Mouse (Mus musculus) inflammation-experienced regulatory T-cells, adult 16 weeks (primary cell): ENCODE measurements around the gene Kctd11. TPM values are rescaled to one million over a fixed set of nuclear protein-coding genes. Genes with fewer than 3 reads are reported as not detected.

Experiments
- polyA plus RNA-seq: library from polyadenylated mRNA; unstranded; fragments of 100-300 nt; shearing (Covaris generic); gene quantifications from one replicate; pipeline ENCODE4 v1.2.1, GENCODE M21; 2017

Gene Kctd11
- 2.3 TPM for polyA plus RNA-seq

GRCm38 (mm10) chr11:69880853-69881603, at the start of gene Kctd11:
Kctd11 (minus strand) TSS chr11:69881406.

DNA sequence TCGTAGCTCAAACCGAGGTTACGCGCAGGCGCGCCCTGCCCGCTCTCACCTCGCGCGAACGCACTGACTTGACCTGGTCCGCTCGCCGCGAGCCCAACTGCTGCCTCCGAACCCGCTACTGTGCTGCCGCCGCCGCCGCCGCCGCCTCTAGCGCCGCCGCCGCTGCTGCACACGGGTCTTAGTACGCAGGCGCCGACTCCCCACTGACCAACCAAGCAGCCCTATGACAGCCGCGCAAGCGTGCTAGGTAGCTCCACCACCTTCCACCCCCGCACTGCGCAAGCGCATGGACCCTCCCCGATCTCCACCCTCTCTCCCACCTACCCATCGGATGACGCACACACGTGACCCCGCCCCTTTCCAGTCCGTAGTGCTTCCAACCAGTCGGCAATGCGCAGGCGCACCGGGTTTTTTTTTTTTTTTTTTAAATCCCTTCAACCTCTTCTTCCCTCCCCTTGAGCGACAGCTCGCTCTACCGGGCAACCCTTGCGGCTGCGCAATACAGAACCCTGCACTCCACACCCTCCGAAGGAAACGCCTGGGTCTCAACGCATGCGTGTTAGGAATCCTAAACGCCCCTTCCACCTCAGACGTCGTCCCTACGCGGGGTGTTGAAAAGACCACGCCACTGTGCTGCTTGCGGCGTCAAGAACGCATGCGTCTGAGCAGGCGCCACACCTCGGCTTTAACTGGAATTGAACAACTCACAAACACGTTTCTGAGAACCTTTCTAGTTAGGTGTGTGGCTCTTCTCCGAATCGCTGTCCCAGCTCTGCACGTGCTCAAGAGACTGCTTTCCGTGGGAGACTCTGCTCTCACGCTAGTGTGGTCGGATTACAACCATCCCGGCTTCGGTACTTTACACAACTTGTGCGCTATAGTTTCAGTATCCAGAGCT, 40.2 kb upstream of the Kctd11 start, which contains the start of gene Eif5a:
TSS of gene Eif5a (minus strand) at position 845 of the 898 bp plus-strand sequence.

GRCm38 (mm10) chr11:69913554-69914371, 32.6 kb upstream of the Kctd11 start, which contains the start of gene Gps2:
Gps2 (plus strand) TSS chr11:69913888.

GRCm38 (mm10) chr11:69900471-69901405, 19.5 kb upstream of the Kctd11 start, which contains the start of the genes 2810408A11Rik and Neurl4:
2810408A11Rik (minus strand) TSS chr11:69900987.
Neurl4 (plus strand) TSS chr11:69901072.

DNA sequence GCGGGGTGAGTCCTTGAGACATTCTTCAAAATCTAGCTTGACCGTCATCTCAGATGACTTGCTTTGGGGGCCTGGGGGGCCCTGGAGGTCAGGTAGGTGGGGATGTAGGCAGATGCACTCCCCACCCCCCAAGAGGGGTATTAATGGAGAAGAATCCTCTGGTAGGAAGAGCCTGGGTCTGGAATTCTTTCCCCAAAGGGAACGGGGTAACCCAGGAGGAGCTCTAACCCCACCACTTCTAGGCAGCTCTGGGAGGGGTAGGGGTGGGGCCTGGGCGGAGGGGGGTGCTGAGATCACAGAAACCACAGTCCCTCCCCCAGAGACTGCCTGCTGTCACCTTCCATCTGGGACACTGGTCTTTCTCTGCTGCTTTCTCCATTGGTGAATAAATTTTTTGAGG, 14.1 kb upstream of the Kctd11 start, which contains the start of gene Acap1:
TSS of gene Acap1 (minus strand) at position 249 of the 400 bp plus-strand sequence.

DNA sequence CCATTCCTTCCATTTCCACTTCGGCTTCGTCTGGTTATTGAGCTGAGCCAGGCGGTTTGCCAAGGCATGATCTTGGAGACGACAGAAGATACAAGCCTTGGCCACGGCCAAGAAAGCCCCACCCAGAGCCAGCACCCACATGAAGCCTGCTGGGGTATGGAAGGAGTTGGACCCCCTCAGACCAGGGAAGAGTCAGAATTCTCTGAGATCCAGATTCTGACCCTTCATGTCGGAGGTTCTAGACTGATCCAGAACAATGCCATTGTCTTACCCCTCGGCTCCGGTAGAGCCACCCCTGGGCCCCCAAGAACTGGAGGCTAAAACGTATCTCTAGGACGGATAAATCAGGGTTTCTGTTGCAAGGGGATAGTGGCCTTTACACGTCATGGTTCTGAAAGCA, 3.3 kb downstream of the Kctd11 start, which contains the start of gene Tmem95:
TSS of gene Tmem95 (minus strand) at position 141 of the 400 bp plus-strand sequence.

GRCm38 (mm10) chr11:69858113-69858998, 22.9 kb downstream of the Kctd11 start, which contains the start of gene Tnk1:
Tnk1 (minus strand) TSS chr11:69858730.

DNA sequence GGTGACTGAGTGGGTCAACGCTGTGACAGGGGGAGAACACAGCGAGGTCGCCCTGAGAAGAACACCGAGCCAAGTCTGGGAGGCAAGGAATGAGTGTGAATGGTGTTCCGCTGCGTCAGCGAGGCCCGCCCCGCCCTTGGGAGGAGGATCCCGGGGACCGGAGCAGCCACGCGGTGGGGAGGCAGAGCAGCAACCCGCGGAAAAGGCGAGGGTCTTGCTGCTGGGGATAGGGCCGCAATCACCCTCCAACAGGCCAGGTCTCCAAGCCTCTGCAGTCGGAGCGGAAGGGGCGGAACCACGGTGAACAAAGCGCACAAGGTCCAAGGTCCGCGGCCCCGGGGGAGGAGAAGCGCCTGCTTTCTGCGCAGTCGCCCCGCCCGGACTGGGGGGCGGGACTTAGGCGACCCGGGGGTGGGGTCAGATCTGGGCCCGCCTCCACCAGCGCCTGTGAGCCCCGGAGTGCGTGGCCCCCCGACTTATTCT, 35.0 kb downstream of the Kctd11 start, which contains the start of gene Plscr3:
TSS of gene Plscr3 (plus strand) at position 179 of the 483 bp plus-strand sequence.

GRCm38 (mm10) chr11:69837952-69838713, 43.1 kb downstream of the Kctd11 start, which contains the start of gene Tmem256:
Tmem256 (plus strand) TSS chr11:69838514.

GRCm38 (mm10) chr11:69837604-69837951, 43.6 kb downstream of the Kctd11 start, which contains the start of gene Nlgn2:
Nlgn2 (minus strand) TSS chr11:69837784.

Other genes with a start within 250 kb of the Kctd11 start
- gene Fxr2, start 248.4 kb downstream of the Kctd11 start, polyA plus RNA-seq, result 11.9 TPM
- gene Sox15, start 226.1 kb downstream of the Kctd11 start, polyA plus RNA-seq, result not detected
- gene Mpdu1, start 218.8 kb downstream of the Kctd11 start, polyA plus RNA-seq, result 56.1 TPM
- 10.3 TPM for gene Cd68, start 215.3 kb downstream of the Kctd11 start, polyA plus RNA-seq
- 508 TPM for gene Eif4a1, start 209.0 kb downstream of the Kctd11 start, polyA plus RNA-seq
- 39.6 TPM for gene Senp3, start 199.3 kb downstream of the Kctd11 start, polyA plus RNA-seq
- 0.29 TPM for gene Tnfsf13, start 195.6 kb downstream of the Kctd11 start, polyA plus RNA-seq
- gene Tnfsf12, start 185.6 kb downstream of the Kctd11 start, polyA plus RNA-seq, result not detected
- not detected for gene Tnfsfm13, start 185.3 kb downstream of the Kctd11 start, polyA plus RNA-seq
- 58.0 TPM for gene Polr2a, start 122.8 kb downstream of the Kctd11 start, polyA plus RNA-seq
- not detected for gene Slc35g3, start 119.4 kb downstream of the Kctd11 start, polyA plus RNA-seq
- gene Zbtb4, start 115.5 kb downstream of the Kctd11 start, polyA plus RNA-seq, result 5.8 TPM
- gene Chrnb1, start 85.5 kb downstream of the Kctd11 start, polyA plus RNA-seq, result 6.2 TPM
- not detected for gene Fgf11, start 79.5 kb downstream of the Kctd11 start, polyA plus RNA-seq
- not detected for gene Tmem102, start 75.8 kb downstream of the Kctd11 start, polyA plus RNA-seq
- not detected for gene Gm39566, start 66.1 kb downstream of the Kctd11 start, polyA plus RNA-seq
- not detected for gene Spem2, start 62.9 kb downstream of the Kctd11 start, polyA plus RNA-seq
- not detected for gene Spem1, start 59.2 kb downstream of the Kctd11 start, polyA plus RNA-seq
- gene Nlgn2, start 43.6 kb downstream of the Kctd11 start, polyA plus RNA-seq, result 0.61 TPM
- 113 TPM for gene Tmem256, start 42.9 kb downstream of the Kctd11 start, polyA plus RNA-seq
- gene Plscr3, start 35.0 kb downstream of the Kctd11 start, polyA plus RNA-seq, result 27.8 TPM
- gene Tnk1, start 22.7 kb downstream of the Kctd11 start, polyA plus RNA-seq, result not detected
- not detected for gene Tmem95, start 3.4 kb downstream of the Kctd11 start, polyA plus RNA-seq
- gene Acap1, start 14.1 kb upstream of the Kctd11 start, polyA plus RNA-seq, result 663 TPM
- 3.0 TPM for gene 2810408A11Rik, start 19.6 kb upstream of the Kctd11 start, polyA plus RNA-seq
- 5.7 TPM for gene Neurl4, start 19.7 kb upstream of the Kctd11 start, polyA plus RNA-seq
- 163 TPM for gene Gps2, start 32.5 kb upstream of the Kctd11 start, polyA plus RNA-seq
- 1,233 TPM for gene Eif5a, start 40.6 kb upstream of the Kctd11 start, polyA plus RNA-seq
- gene Ybx2, start 54.4 kb upstream of the Kctd11 start, polyA plus RNA-seq, result not detected
- not detected for gene Slc2a4, start 66.8 kb upstream of the Kctd11 start, polyA plus RNA-seq
- gene Cldn7, start 83.4 kb upstream of the Kctd11 start, polyA plus RNA-seq, result not detected
- 36.6 TPM for gene Ctdnep1, start 99.8 kb upstream of the Kctd11 start, polyA plus RNA-seq
- gene Elp5, start 101.1 kb upstream of the Kctd11 start, polyA plus RNA-seq, result 70.7 TPM
- 438 TPM for gene Gabarap, start 109.7 kb upstream of the Kctd11 start, polyA plus RNA-seq
- 117 TPM for gene Phf23, start 114.4 kb upstream of the Kctd11 start, polyA plus RNA-seq
- gene Dvl2, start 119.2 kb upstream of the Kctd11 start, polyA plus RNA-seq, result 25.7 TPM
- gene Acadvl, start 134.0 kb upstream of the Kctd11 start, polyA plus RNA-seq, result 152 TPM
- gene Dlg4, start 135.5 kb upstream of the Kctd11 start, polyA plus RNA-seq, result 11.7 TPM
- gene Asgr1, start 172.7 kb upstream of the Kctd11 start, polyA plus RNA-seq, result not detected
- gene Asgr2, start 211.2 kb upstream of the Kctd11 start, polyA plus RNA-seq, result not detected
- not detected for gene Mgl2, start 248.9 kb upstream of the Kctd11 start, polyA plus RNA-seq